Comparison of ENCODE assay signal across 8 mouse cellular contexts in genomic region chr14:25460801-25461675, GRCm38 (mm10). TPM values are rescaled to one million over a fixed set of nuclear protein-coding genes. Genes with fewer than 3 reads are reported as not detected.
A peak's percentile ranks its signal among the peaks of the same experiment; 100 is the strongest.
DNase-seq lines count a peak whose midpoint lies in the region; ATAC-seq and TF ChIP-seq lines count a peak whose summit lies in the region.

No protein-coding gene starts in this region.

- DNase-seq in ES-CJ7 (ENCODE audit: low read depth, low spot score), result peak; percentile 37
- DNase-seq in heart, postnatal 4 days, result peak; percentile 71
- DNase-seq in layer of hippocampus, adult 8-10 months (ENCODE audit: low spot score in 2 of 2), result peak; percentile 60 to 69
- DNase-seq in lung, adult 2 months, result peak; percentile 74
- DNase-seq in thymus, postnatal 25 days, result peak; percentile 57

- TF ChIP-seq POLR2A in lung, adult 2 months (IDR thresholded peaks at IDR 0.05; ENCODE audit: borderline replicate concordance, extremely low read depth, low read depth, low read length), result peak; percentile 40; the same call in 1 of the 2 replicates

- H3K9me3 ChIP-seq in forebrain, embryonic 12.5 days, result no peaks in the 10 kb centered on the region
- no peaks in the 10 kb centered on the region for H3K9me3 ChIP-seq in neural tube, embryonic 13.5 days

- TF ChIP-seq CTCF in lung, adult 2 months (IDR thresholded peaks at IDR 0.05; ENCODE audit: insufficient read depth, low read length), result no peak

- H3K4me1 ChIP-seq in brown adipose tissue, adult 24 weeks (ENCODE audit: control insufficient read depth, insufficient read depth, insufficient read length, low read length), result peaks cover 35% of the 10 kb centered on the region
- peaks cover 69% of the 10 kb centered on the region for H3K4me1 ChIP-seq in forebrain, embryonic 12.5 days
- peaks cover 29% of the 10 kb centered on the region for H3K4me1 ChIP-seq in lung, adult 2 months (ENCODE audit: control insufficient read depth, insufficient read depth, low read length)
- peaks cover 74% of the 10 kb centered on the region for H3K4me1 ChIP-seq in neural tube, embryonic 13.5 days (replicated peaks)

- H3K4me3 ChIP-seq in brown adipose tissue, adult 24 weeks (ENCODE audit: insufficient read depth, low read depth, low read length), result peak overlapping the region; percentile 86
- peak overlapping the region; percentile 97 for H3K4me3 ChIP-seq in forebrain, embryonic 12.5 days (replicated peaks)
- peak overlapping the region; percentile 82 for H3K4me3 ChIP-seq in lung, adult 2 months (replicated peaks; ENCODE audit: extremely low read depth, low read depth, low read length)
- H3K4me3 ChIP-seq in neural tube, embryonic 13.5 days, result peak overlapping the region; percentile 100

- WGBS in forebrain, embryonic 12.5 days, result under 1% methylated on average over 41 of the region's 42 CpGs
- WGBS in lung, adult 2 months, result under 1% methylated on average over 42 of the region's 42 CpGs
- under 1% methylated on average over 42 of the region's 42 CpGs for WGBS in neural tube, embryonic 13.5 days

- no peaks in the 10 kb centered on the region for H3K36me3 ChIP-seq in forebrain, embryonic 12.5 days (replicated peaks)
- no peaks in the 10 kb centered on the region for H3K36me3 ChIP-seq in neural tube, embryonic 13.5 days

- no peak for ATAC-seq in forebrain, embryonic 12.5 days (ENCODE audit: low FRiP score)
- ATAC-seq in neural tube, embryonic 13.5 days (ENCODE audit: low read depth), result no peak

- H3K4me2 ChIP-seq in forebrain, embryonic 12.5 days, result peak overlapping the region; percentile 98
- peak overlapping the region; percentile 99 for H3K4me2 ChIP-seq in neural tube, embryonic 13.5 days

- H3K27ac ChIP-seq in brown adipose tissue, adult 24 weeks (replicated peaks; ENCODE audit: low read depth, low read length), result peak overlapping the region; percentile 93
- peak overlapping the region; percentile 100 for H3K27ac ChIP-seq in forebrain, embryonic 12.5 days
- peak overlapping the region; percentile 100 for H3K27ac ChIP-seq in neural tube, embryonic 13.5 days (replicated peaks)

- no peaks in the 10 kb centered on the region for H3K27me3 ChIP-seq in forebrain, embryonic 12.5 days
- no peaks in the 10 kb centered on the region for H3K27me3 ChIP-seq in neural tube, embryonic 13.5 days

- H3K9ac ChIP-seq in forebrain, embryonic 12.5 days, result peak overlapping the region; percentile 99
- peak overlapping the region; percentile 100 for H3K9ac ChIP-seq in neural tube, embryonic 13.5 days

RNA-seq across cellular contexts. Expression of gene Zmiz1, which starts 2.1 kb away (rescaled TPM):
- polyA plus RNA-seq in brown adipose tissue, adult 24 weeks (2012; ENCODE audit: insufficient read depth, insufficient read length, missing spikeins), result 15.0 and 17.0 TPM in 2 replicates
- 64.1 and 68.3 TPM in 2 replicates for polyA plus RNA-seq in forebrain, embryonic 12.5 days (2016; fragmentation: Nextera tagmentation; extraction: Ambion mirVana)
- 10 to 100 TPM; 67.0 to 78.5 TPM for total RNA-seq in heart, postnatal 4 days (2021)
- 100 to 1,000 TPM in 1 of 4 experiments, 10 to 100 TPM in 3; 77.0 to 102 (median 92.7) TPM for total RNA-seq in layer of hippocampus, adult 8-10 months (2022)
- polyA plus RNA-seq in lung, adult 2 months (2012; rRNA removed), result 51.6 and 52.6 TPM in 2 replicates
- 57.2 and 66.2 TPM in 2 replicates for polyA plus RNA-seq in neural tube, embryonic 13.5 days (2015; fragmentation: Nextera tagmentation; extraction: Ambion mirVana)
